Comparison of ENCODE assay signal across 24 mouse cellular contexts in the genomic region with DNA sequence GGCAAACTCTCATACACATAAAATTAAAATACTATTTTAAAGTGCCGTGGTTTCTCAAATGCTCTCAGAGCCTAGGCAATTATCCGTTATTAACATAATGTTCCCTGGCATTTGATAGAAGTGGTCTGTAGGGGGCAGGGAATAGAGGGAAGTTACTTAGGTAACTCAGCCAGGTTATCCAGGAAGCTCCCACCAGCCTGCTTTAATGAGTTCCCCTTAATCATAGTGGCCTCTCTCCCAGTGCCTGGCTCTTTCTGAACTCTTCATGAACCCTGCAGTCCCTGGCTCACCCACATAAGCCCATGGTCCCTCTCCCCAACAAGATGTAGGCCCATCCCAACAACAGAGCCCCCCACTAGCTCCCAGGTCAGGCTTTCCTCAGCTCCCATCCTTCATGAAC. TPM values are rescaled to one million over a fixed set of nuclear protein-coding genes. Genes with fewer than 3 reads are reported as not detected.
DNase-seq lines count a peak whose midpoint lies in the region; ATAC-seq and TF ChIP-seq lines count a peak whose summit lies in the region.
"Had no signal": no experiment of that assay in that cellular context is flagged by ENCODE, and none has a peak within 500 bp of the region (broad histone marks: within the 10 kb centered on the region; RNA-seq: fewer than 3 reads in every experiment).

No protein-coding gene starts in this region.

- 0 out of 2 replicates have a peak, but pooled peaks have one; percentile 29 for ATAC-seq in hindbrain, postnatal 0 days
- ATAC-seq in hindbrain, embryonic 11.5 days (ENCODE audit: low FRiP score) = no peak
- ATAC-seq in midbrain, embryonic 16.5 days = no peak
- no peak for ATAC-seq in limb, embryonic 12.5 days (ENCODE audit: insufficient number of reproducible peaks, insufficient read depth, low FRiP score, low TSS enrichment, low read depth)
- ATAC-seq: forebrain, embryonic 15.5 days; inflammation-experienced regulatory T-cells, adult 6 months had no signal

- H3K4me1 ChIP-seq in hindbrain, postnatal 0 days (ENCODE audit: insufficient read depth, low read length) = 0 out of 2 replicates have a peak, but pooled peaks cover 6% of the 10 kb centered on the region
- peaks cover 5% of the 10 kb centered on the region for H3K4me1 ChIP-seq in hindbrain, embryonic 11.5 days (replicated peaks; ENCODE audit: control insufficient read depth, insufficient read depth, low read length)
- H3K4me1 ChIP-seq in midbrain, embryonic 10.5 days = peaks cover 26% of the 10 kb centered on the region
- no peaks in the 10 kb centered on the region for H3K4me1 ChIP-seq in midbrain, embryonic 16.5 days (ENCODE audit: control insufficient read depth, insufficient read depth, low read length)
- peaks cover 31% of the 10 kb centered on the region for H3K4me1 ChIP-seq in limb, embryonic 12.5 days (replicated peaks)
- H3K4me1 ChIP-seq: forebrain, embryonic 15.5 days had no signal

- DNase-seq in gastrocnemius, adult 2 months = no peak
- no peak for DNase-seq in gastrocnemius, postnatal 10 days
- no peak for DNase-seq in hindbrain, postnatal 0 days (ENCODE audit: low spot score)
- no peak for DNase-seq in hindbrain, embryonic 11.5 days (ENCODE audit: low spot score)
- DNase-seq in midbrain, embryonic 10.5 days (ENCODE audit: low spot score) = no peak
- no peak for DNase-seq in layer of hippocampus, postnatal 14 days (ENCODE audit: low spot score in 2 of 2)
- DNase-seq: adrenal gland, adult 8-10 months; cerebellum, adult 8-10 months; cerebellum, postnatal 25 days; kidney, adult 11 months; kidney, postnatal 36 days; lung, embryonic 14.5 days; right cerebral cortex, postnatal 4 days; thymus, adult 18-20 months; thymus, postnatal 36 days had no signal

- H3K4me3 ChIP-seq in gastrocnemius, adult 2 months = no peak overlapping the region
- H3K4me3 ChIP-seq in hindbrain, postnatal 0 days (ENCODE audit: low read length) = no peak overlapping the region
- H3K4me3 ChIP-seq in hindbrain, embryonic 11.5 days (ENCODE audit: low read depth, low read length) = no peak overlapping the region
- no peak overlapping the region for H3K4me3 ChIP-seq in midbrain, embryonic 10.5 days
- H3K4me3 ChIP-seq in midbrain, embryonic 16.5 days (ENCODE audit: low read depth, low read length) = no peak overlapping the region
- H3K4me3 ChIP-seq in limb, embryonic 12.5 days (replicated peaks) = no peak overlapping the region
- H3K4me3 ChIP-seq: forebrain, embryonic 15.5 days; liver, embryonic 15.5 days had no signal

- H3K36me3 ChIP-seq in hindbrain, postnatal 0 days (ENCODE audit: insufficient read depth, low read length) = no peaks in the 10 kb centered on the region
- H3K36me3 ChIP-seq in hindbrain, embryonic 11.5 days (ENCODE audit: control insufficient read depth, insufficient read depth, low read length) = no peaks in the 10 kb centered on the region
- no peaks in the 10 kb centered on the region for H3K36me3 ChIP-seq in midbrain, embryonic 10.5 days
- no peaks in the 10 kb centered on the region for H3K36me3 ChIP-seq in midbrain, embryonic 16.5 days (ENCODE audit: control insufficient read depth, insufficient read depth, low read length)
- H3K36me3 ChIP-seq in limb, embryonic 12.5 days = no peaks in the 10 kb centered on the region
- H3K36me3 ChIP-seq: forebrain, embryonic 15.5 days; G1E; liver, embryonic 15.5 days had no signal

- H3K27me3 ChIP-seq in hindbrain, postnatal 0 days (ENCODE audit: insufficient read depth, low read length) = no peaks in the 10 kb centered on the region
- no peaks in the 10 kb centered on the region for H3K27me3 ChIP-seq in hindbrain, embryonic 11.5 days (ENCODE audit: control insufficient read depth, insufficient read depth, low read length)
- H3K27me3 ChIP-seq in midbrain, embryonic 10.5 days (ENCODE audit: low read depth, poor library complexity, severe bottlenecking) = no peaks in the 10 kb centered on the region
- H3K27me3 ChIP-seq in midbrain, embryonic 16.5 days (ENCODE audit: control insufficient read depth, insufficient read depth, low read depth, low read length) = no peaks in the 10 kb centered on the region
- no peaks in the 10 kb centered on the region for H3K27me3 ChIP-seq in limb, embryonic 12.5 days
- H3K27me3 ChIP-seq: forebrain, embryonic 15.5 days; liver, embryonic 15.5 days had no signal

- 74% methylated on average over 2 of the region's 2 CpGs for WGBS in hindbrain, postnatal 0 days
- WGBS in hindbrain, embryonic 11.5 days = 83% methylated on average over 2 of the region's 2 CpGs
- WGBS in midbrain, embryonic 10.5 days = 92% methylated on average over 2 of the region's 2 CpGs
- 78% methylated on average over 2 of the region's 2 CpGs for WGBS in midbrain, embryonic 16.5 days
- WGBS in limb, embryonic 12.5 days = 54% methylated on average over 2 of the region's 2 CpGs

- intact Hi-C loops in gastrocnemius, adult 2 months (cut with DNase I) = no loop called here

- no peak overlapping the region for H3K4me2 ChIP-seq in hindbrain, postnatal 0 days (ENCODE audit: low read depth, low read length)
- H3K4me2 ChIP-seq in hindbrain, embryonic 11.5 days (replicated peaks; ENCODE audit: low read depth, low read length) = no peak overlapping the region
- no peak overlapping the region for H3K4me2 ChIP-seq in midbrain, embryonic 16.5 days (ENCODE audit: low read length)
- H3K4me2 ChIP-seq in limb, embryonic 12.5 days = no peak overlapping the region
- H3K4me2 ChIP-seq: forebrain, embryonic 15.5 days; heart, embryonic 11.5 days; liver, embryonic 15.5 days; lung, embryonic 14.5 days; midbrain, embryonic 11.5 days had no signal

- H3K9ac ChIP-seq in hindbrain, postnatal 0 days (replicated peaks; ENCODE audit: low read length) = no peak overlapping the region
- no peak overlapping the region for H3K9ac ChIP-seq in hindbrain, embryonic 11.5 days (ENCODE audit: low read depth, low read length)
- no peak overlapping the region for H3K9ac ChIP-seq in midbrain, embryonic 16.5 days (ENCODE audit: low read depth, low read length)
- H3K9ac ChIP-seq in limb, embryonic 12.5 days (replicated peaks) = 0 out of 2 replicates have a peak overlapping the region, but pooled peaks have one; percentile 19
- H3K9ac ChIP-seq: forebrain, embryonic 15.5 days; liver, embryonic 15.5 days; lung, embryonic 14.5 days had no signal

- H3K9me3 ChIP-seq in hindbrain, postnatal 0 days (ENCODE audit: low read length) = no peaks in the 10 kb centered on the region
- H3K9me3 ChIP-seq in hindbrain, embryonic 11.5 days (ENCODE audit: control insufficient read depth, low read length) = no peaks in the 10 kb centered on the region
- no peaks in the 10 kb centered on the region for H3K9me3 ChIP-seq in midbrain, embryonic 10.5 days (replicated peaks)
- no peaks in the 10 kb centered on the region for H3K9me3 ChIP-seq in midbrain, embryonic 16.5 days (replicated peaks; ENCODE audit: control insufficient read depth, low read length, poor library complexity, severe bottlenecking)
- H3K9me3 ChIP-seq in limb, embryonic 12.5 days = no peaks in the 10 kb centered on the region
- H3K9me3 ChIP-seq: forebrain, embryonic 15.5 days; G1E; liver, embryonic 15.5 days had no signal

- H3K27ac ChIP-seq in gastrocnemius, adult 2 months = peak overlapping the region; percentile 93
- H3K27ac ChIP-seq in hindbrain, postnatal 0 days = no peak overlapping the region
- H3K27ac ChIP-seq in hindbrain, embryonic 11.5 days (ENCODE audit: low read depth, low read length) = no peak overlapping the region
- peak overlapping the region; percentile 20 for H3K27ac ChIP-seq in midbrain, embryonic 10.5 days (replicated peaks)
- no peak overlapping the region for H3K27ac ChIP-seq in midbrain, embryonic 16.5 days (ENCODE audit: low read length)
- H3K27ac ChIP-seq in limb, embryonic 12.5 days = 0 out of 2 replicates have a peak overlapping the region, but pooled peaks have one; percentile 23
- H3K27ac ChIP-seq: forebrain, embryonic 15.5 days; liver, embryonic 15.5 days; stomach, postnatal 0 days had no signal

- TF ChIP-seq CTCF in gastrocnemius, adult 2 months (IDR thresholded peaks at IDR 0.05) = no peak
- TF ChIP-seq CTCF in hindbrain, postnatal 0 days (IDR thresholded peaks at IDR 0.05; ENCODE audit: low read depth) = no peak

RNA-seq across cellular contexts. Expression of gene Zfp36l1, which starts 31.4 kb away (rescaled TPM):
- 10 to 100 TPM; 25.7 to 46.6 TPM for total RNA-seq in gastrocnemius, adult 2 months (2021)
- 10 to 100 TPM; 80.4 to 90.5 TPM for total RNA-seq in gastrocnemius, postnatal 10 days (2021)
- total RNA-seq in hindbrain, postnatal 0 days (2014; rRNA removed) = 61.8 and 69.5 TPM in 2 replicates
- 64.6 and 65.9 TPM in 2 replicates for polyA plus RNA-seq in hindbrain, postnatal 0 days (2015; fragmentation: Nextera tagmentation; extraction: Ambion mirVana)
- 112 and 127 TPM in 2 replicates for polyA plus RNA-seq in hindbrain, embryonic 11.5 days (2014; fragmentation: Nextera tagmentation; extraction: Ambion mirVana)
- 127 and 141 TPM in 2 replicates for polyA plus RNA-seq in midbrain, embryonic 10.5 days (2016; fragmentation: Nextera tagmentation; extraction: Ambion mirVana)
- polyA plus RNA-seq in midbrain, embryonic 16.5 days (2015; fragmentation: Nextera tagmentation; extraction: Ambion mirVana) = 26.5 and 29.9 TPM in 2 replicates
- 80.7 and 89.8 TPM in 2 replicates for polyA plus RNA-seq in limb, embryonic 12.5 days (2016; fragmentation: Nextera tagmentation; extraction: Ambion mirVana)
- total RNA-seq in layer of hippocampus, postnatal 14 days (2021) = 10 to 100 TPM; 48.3 to 50.3 TPM

Comparison
In these comparisons a context has a peak if more than half of its experiments do, and no peak if none do; other contexts are left out.
1. H3K27ac ChIP-seq: peak in gastrocnemius, adult 2 months (single experiment), midbrain, embryonic 10.5 days (single experiment) and limb, embryonic 12.5 days (single experiment); none in hindbrain, postnatal 0 days (single experiment), hindbrain, embryonic 11.5 days (single experiment) and midbrain, embryonic 16.5 days (single experiment).